Mouse (Mus musculus) effector memory CD4-positive, alpha-beta T cell, adult 5 months (primary cell): ENCODE measurements around the gene Ahctf1. TPM values are rescaled to one million over a fixed set of nuclear protein-coding genes. Genes with fewer than 3 reads are reported as not detected.

Experiments
- polyA plus RNA-seq: library from polyadenylated mRNA; unstranded; fragments of 100-300 nt; shearing (Covaris generic); gene quantifications from one replicate; pipeline ENCODE4 v1.2.1, GENCODE M21; 2017

The Ahctf1 gene
- 60.6 TPM for polyA plus RNA-seq

GRCm38 (mm10) chr1:179803513-179804139 lies at the start of gene Ahctf1:
TSS of gene Ahctf1 (minus strand) at chr1:179803680.

GRCm38 (mm10) chr1:179802610-179803512 lies 619 bp downstream of the Ahctf1 start, which contains the start of gene Gm10518:
TSS of gene Gm10518 (plus strand) at chr1:179803376.

GRCm38 (mm10) chr1:179745171-179745570 lies 58.3 kb downstream of the Ahctf1 start, which contains the start of gene Kif28:
TSS of gene Kif28 (minus strand) at chr1:179745271.

Other genes starting within 250 kb of the Ahctf1 start
- 3.4 TPM for gene Sccpdh, start 135.5 kb downstream of the Ahctf1 start, polyA plus RNA-seq
- not detected for gene Kif28, start 58.4 kb downstream of the Ahctf1 start, polyA plus RNA-seq
- 0.57 TPM for gene Gm10518, start 304 bp downstream of the Ahctf1 start, polyA plus RNA-seq
- 2.2 TPM for gene Cdc42bpa, start 156.8 kb upstream of the Ahctf1 start, polyA plus RNA-seq